Mouse (Mus musculus): ENCODE results near the gene Rnf41. TPM values are rescaled to one million over a fixed set of nuclear protein-coding genes. Genes with fewer than 3 reads are reported as not detected.

Gene Rnf41
- 65.5 and 72.9 TPM in 2 replicates for polyA plus RNA-seq (2015; fragmentation: Nextera tagmentation; extraction: Ambion mirVana)

GRCm38 (mm10) chr10:128411211-128412054, at the start of gene Rnf41, which contains the start of gene Nabp2:
Rnf41 (plus strand) TSS chr10:128411657.
Nabp2 (minus strand) TSS chr10:128411492.

DNA sequence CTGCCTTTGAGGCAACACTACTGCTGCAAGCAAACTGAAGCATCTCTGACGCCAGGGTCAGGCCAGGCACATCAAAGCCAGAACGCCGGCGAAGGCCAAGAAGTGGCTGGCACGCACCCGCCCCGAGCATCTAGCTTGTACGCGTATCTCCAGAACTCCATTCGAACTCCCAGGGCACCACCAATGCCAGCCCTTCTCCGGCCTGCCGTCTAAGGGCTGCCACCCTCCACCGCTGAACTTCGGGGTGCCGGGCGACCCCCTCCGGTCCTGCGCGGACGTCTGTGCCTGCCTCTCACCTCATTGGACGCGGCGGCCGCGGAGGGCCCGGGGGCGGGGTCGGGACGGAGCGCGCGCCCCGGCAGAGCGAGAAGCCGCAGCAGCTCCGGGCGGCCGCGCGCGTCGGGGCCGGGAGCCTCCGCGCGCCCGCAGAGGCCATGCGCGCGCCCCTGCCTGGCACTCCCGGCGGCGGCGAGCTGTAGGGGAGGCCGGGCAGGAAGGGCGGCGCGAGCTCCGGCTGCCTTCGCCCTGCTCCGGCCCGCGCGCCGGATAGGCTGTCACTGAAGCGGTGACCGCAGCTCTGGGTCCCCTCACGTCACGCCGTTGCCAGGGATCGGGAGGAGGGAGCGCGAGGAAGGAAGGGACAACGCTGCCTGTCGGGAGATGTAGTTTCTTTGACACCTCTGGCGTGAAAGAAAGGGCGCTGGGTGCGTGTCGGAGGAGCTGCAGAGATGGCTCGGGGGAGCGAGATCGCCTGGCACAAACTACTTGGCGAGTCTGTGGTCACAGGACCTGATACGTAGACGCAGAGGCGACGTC, 42.8 kb upstream of the Rnf41 start, which contains the start of gene Coq10a:
Gene Coq10a (minus strand): TSS at position 596 of the 816 bp plus-strand sequence.

DNA sequence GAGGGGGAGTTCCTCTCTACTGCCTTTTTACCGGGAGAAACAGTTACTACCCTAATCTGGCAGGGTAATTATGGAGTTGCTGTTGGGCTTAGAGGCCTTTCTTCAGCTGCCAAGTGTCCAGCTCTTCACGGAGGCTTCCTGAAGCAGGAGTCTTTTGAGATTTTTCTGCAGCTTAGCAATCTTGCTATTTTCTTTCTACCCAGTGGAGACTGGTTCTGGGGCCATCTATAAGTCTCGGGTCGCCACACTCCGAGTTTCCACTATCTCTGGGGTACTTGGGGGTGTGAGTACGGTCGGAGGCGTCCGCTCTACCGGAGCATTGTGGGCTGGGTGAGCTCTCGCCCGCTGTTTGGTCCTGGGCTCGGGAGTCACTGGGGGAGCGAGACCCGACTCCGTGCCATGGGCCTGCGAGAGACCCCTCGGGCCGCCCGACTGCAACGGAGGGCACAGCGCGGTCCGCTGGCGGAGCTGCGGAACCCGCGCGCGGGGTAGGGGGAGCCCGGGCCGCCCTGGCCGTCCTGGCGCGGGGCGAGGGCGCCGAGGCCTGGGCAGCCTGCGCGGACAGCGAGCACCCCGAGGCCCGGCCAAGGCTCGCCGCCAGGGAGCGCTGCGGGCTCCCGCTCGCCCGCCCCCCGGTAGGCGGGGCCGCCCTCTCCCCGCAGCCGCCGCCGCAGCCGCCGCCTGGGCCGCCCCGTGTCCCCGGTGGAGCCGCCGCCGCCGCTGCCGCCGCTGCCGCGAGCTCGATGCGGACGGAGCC, 34.8 kb upstream of the Rnf41 start, which contains the start of gene Ankrd52:
Gene Ankrd52 (plus strand): TSS at position 661 of the 757 bp plus-strand sequence.

DNA sequence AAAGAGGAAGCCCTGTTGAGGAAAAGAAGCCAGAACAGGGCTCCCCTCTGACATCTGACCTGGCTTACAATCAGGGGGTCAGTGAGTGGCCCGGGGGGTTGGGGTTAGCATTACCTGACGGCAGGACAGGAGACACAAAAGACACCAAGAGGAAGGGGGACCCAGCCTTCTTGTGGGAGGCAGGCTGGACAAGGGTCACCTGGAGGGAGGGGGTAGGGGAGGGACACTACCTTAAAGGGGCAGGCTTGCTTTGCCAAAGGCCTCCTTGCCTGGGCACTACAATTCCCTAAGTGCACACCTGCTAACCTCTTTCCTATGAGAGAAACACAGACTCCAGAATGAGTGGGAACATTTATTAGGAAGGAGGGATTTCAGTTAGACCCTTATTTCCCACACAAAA, 10.4 kb upstream of the Rnf41 start, which contains the start of gene Slc39a5:
Gene Slc39a5 (minus strand): TSS at position 174 of the 400 bp plus-strand sequence.

GRCm38 (mm10) chr10:128458719-128459408, 47.4 kb downstream of the Rnf41 start, which contains the start of gene Smarcc2:
Smarcc2 (plus strand) TSS chr10:128459248.

Small RNA genes lying within 50 kb of the gene (microRNA-seq; reads per million reads assigned to microRNA genes)
- gene Gm25361 (not detected), gene Gm26308 (not detected), gene Mir6914 (0.87 reads per million), gene Mir6915 (1.5 reads per million), gene Mir8105 (not detected)

Other genes starting within 250 kb of the Rnf41 start
- 6.5 and 7.0 TPM in 2 replicates for gene Rbms2, start 231.4 kb upstream of the Rnf41 start, polyA plus RNA-seq (2015; fragmentation: Nextera tagmentation; extraction: Ambion mirVana)
- 2.4 and 3.4 TPM in 2 replicates for gene Gls2, start 217.2 kb upstream of the Rnf41 start, polyA plus RNA-seq (2015; fragmentation: Nextera tagmentation; extraction: Ambion mirVana)
- 25.4 and 26.1 TPM in 2 replicates for gene Spryd4, start 199.8 kb upstream of the Rnf41 start, polyA plus RNA-seq (2015; fragmentation: Nextera tagmentation; extraction: Ambion mirVana)
- not detected in 2 replicates for gene Mip, start 185.8 kb upstream of the Rnf41 start, polyA plus RNA-seq (2015; fragmentation: Nextera tagmentation; extraction: Ambion mirVana)
- 11.0 and 13.3 TPM in 2 replicates for gene Timeless, start 179.6 kb upstream of the Rnf41 start, polyA plus RNA-seq (2015; fragmentation: Nextera tagmentation; extraction: Ambion mirVana)
- gene Apon, start 157.6 kb upstream of the Rnf41 start, polyA plus RNA-seq (2015; fragmentation: Nextera tagmentation; extraction: Ambion mirVana) = not detected in 2 replicates
- gene Apof, start 143.0 kb upstream of the Rnf41 start, polyA plus RNA-seq (2015; fragmentation: Nextera tagmentation; extraction: Ambion mirVana) = 0.52 and 0.73 TPM in 2 replicates
- 12.7 and 12.8 TPM in 2 replicates for gene Stat2, start 141.1 kb upstream of the Rnf41 start, polyA plus RNA-seq (2015; fragmentation: Nextera tagmentation; extraction: Ambion mirVana)
- gene Il23a, start 112.9 kb upstream of the Rnf41 start, polyA plus RNA-seq (2015; fragmentation: Nextera tagmentation; extraction: Ambion mirVana) = 0.13 and 0.40 TPM in 2 replicates
- 11.9 and 14.3 TPM in 2 replicates for gene Pan2, start 108.3 kb upstream of the Rnf41 start, polyA plus RNA-seq (2015; fragmentation: Nextera tagmentation; extraction: Ambion mirVana)
- gene Cnpy2, start 89.2 kb upstream of the Rnf41 start, polyA plus RNA-seq (2015; fragmentation: Nextera tagmentation; extraction: Ambion mirVana) = 196 and 205 TPM in 2 replicates
- gene Cs, start 73.9 kb upstream of the Rnf41 start, polyA plus RNA-seq (2015; fragmentation: Nextera tagmentation; extraction: Ambion mirVana) = 251 and 275 TPM in 2 replicates
- gene Coq10a, start 42.7 kb upstream of the Rnf41 start, polyA plus RNA-seq (2015; fragmentation: Nextera tagmentation; extraction: Ambion mirVana) = 53.4 and 56.3 TPM in 2 replicates
- gene Ankrd52, start 34.5 kb upstream of the Rnf41 start, polyA plus RNA-seq (2015; fragmentation: Nextera tagmentation; extraction: Ambion mirVana) = 10.7 and 13.3 TPM in 2 replicates
- gene Slc39a5, start 10.4 kb upstream of the Rnf41 start, polyA plus RNA-seq (2015; fragmentation: Nextera tagmentation; extraction: Ambion mirVana) = 0.67 and 1.3 TPM in 2 replicates
- 145 TPM in 2 replicates for gene Nabp2, start 165 bp upstream of the Rnf41 start, polyA plus RNA-seq (2015; fragmentation: Nextera tagmentation; extraction: Ambion mirVana)
- gene Smarcc2, start 47.6 kb downstream of the Rnf41 start, polyA plus RNA-seq (2015; fragmentation: Nextera tagmentation; extraction: Ambion mirVana) = 93.1 and 115 TPM in 2 replicates
- 1,126 and 1,148 TPM in 2 replicates for gene Myl6, start 82.5 kb downstream of the Rnf41 start, polyA plus RNA-seq (2015; fragmentation: Nextera tagmentation; extraction: Ambion mirVana)
- gene Myl6b, start 87.0 kb downstream of the Rnf41 start, polyA plus RNA-seq (2015; fragmentation: Nextera tagmentation; extraction: Ambion mirVana) = 8.3 and 8.4 TPM in 2 replicates
- gene Esyt1, start 114.2 kb downstream of the Rnf41 start, polyA plus RNA-seq (2015; fragmentation: Nextera tagmentation; extraction: Ambion mirVana) = 16.5 and 17.8 TPM in 2 replicates
- 13.7 and 14.0 TPM in 2 replicates for gene Zc3h10, start 136.1 kb downstream of the Rnf41 start, polyA plus RNA-seq (2015; fragmentation: Nextera tagmentation; extraction: Ambion mirVana)
- gene Rpl41, start 137.6 kb downstream of the Rnf41 start, polyA plus RNA-seq (2015; fragmentation: Nextera tagmentation; extraction: Ambion mirVana) = 2,536 and 2,780 TPM in 2 replicates
- gene Pa2g4, start 154.3 kb downstream of the Rnf41 start, polyA plus RNA-seq (2015; fragmentation: Nextera tagmentation; extraction: Ambion mirVana) = 97.4 and 109 TPM in 2 replicates
- 2.8 and 3.5 TPM in 2 replicates for gene Erbb3, start 178.0 kb downstream of the Rnf41 start, polyA plus RNA-seq (2015; fragmentation: Nextera tagmentation; extraction: Ambion mirVana)
- 392 and 465 TPM in 2 replicates for gene Rps26, start 215.1 kb downstream of the Rnf41 start, polyA plus RNA-seq (2015; fragmentation: Nextera tagmentation; extraction: Ambion mirVana)
- 9.8 and 13.8 TPM in 2 replicates for gene Ikzf4, start 234.3 kb downstream of the Rnf41 start, polyA plus RNA-seq (2015; fragmentation: Nextera tagmentation; extraction: Ambion mirVana)

All from neural tube, postnatal 0 days (tissue).